Mouse (Mus musculus) E14TG2a.4 (cell line): ENCODE results near the gene Rnls.

ENCODE experiments used
- CTCF ChIP-seq: conservative IDR thresholded peaks from 2 replicates; pipeline ENCODE4 v1.5.1; 2014; ENCODE audit warnings: low read length
- NANOG ChIP-seq: IDR thresholded peaks from 2 replicates; pipeline ENCODE4 v1.6.1; 2014; ENCODE audit warnings: borderline replicate concordance, low read length, mixed read lengths

- TF ChIP-seq CTCF (no peak), NANOG (no peak)
These were observed 11.3 kb downstream of the Rnls start for GRCm38 (mm10) chr19:33380825-33381224.
